Mouse (Mus musculus) heart, embryonic 11.5 days (tissue): ENCODE results near the gene Foxo4. TPM values are rescaled to one million over a fixed set of nuclear protein-coding genes. Genes with fewer than 3 reads are reported as not detected.

Source experiments
- ATAC-seq: fragments of 200-750 bp; cut with Nextera tagmentation; replicated peaks from 2 replicates; pipeline ENCODE4 v1.8.0; 2017; ENCODE audit warnings: moderate library complexity; ENCODE audit not compliant: insufficient number of reproducible peaks, low FRiP score, low TSS enrichment
- H3K27ac ChIP-seq: fragments of 300-500 bp; sonication (generic); 2 replicates; pipeline ENCODE4 v1.5.1; 2014; ENCODE audit warnings: mild to moderate bottlenecking, low read depth, low read length
- H3K27me3 ChIP-seq: fragments of 300-500 bp; sonication (generic); 2 replicates; pipeline ENCODE4 v1.6.1; 2014; ENCODE audit warnings: mild to moderate bottlenecking, low read length, mixed read lengths; ENCODE audit not compliant: control insufficient read depth, insufficient read depth
- H3K36me3 ChIP-seq: fragments of 300-500 bp; sonication (generic); 2 replicates; pipeline ENCODE4 v1.6.1; 2014; ENCODE audit warnings: mild to moderate bottlenecking, low read length, moderate library complexity, mixed read lengths; ENCODE audit not compliant: control insufficient read depth, insufficient read depth
- H3K4me1 ChIP-seq: fragments of 300-500 bp; sonication (generic); 2 replicates; pipeline ENCODE4 v1.6.1; 2014; ENCODE audit warnings: low read length; ENCODE audit not compliant: control insufficient read depth, insufficient read depth
- H3K4me2 ChIP-seq: fragments of 300-500 bp; sonication (generic); 2 replicates; pipeline ENCODE4 v1.6.1; 2014; ENCODE audit warnings: mild to moderate bottlenecking, moderate library complexity
- H3K4me3 ChIP-seq: fragments of 300-500 bp; sonication (generic); 2 replicates; pipeline ENCODE4 v1.5.1; 2014; ENCODE audit warnings: low read depth, low read length
- H3K9ac ChIP-seq: fragments of 300-500 bp; sonication (generic); 2 replicates; pipeline ENCODE4 v1.6.1; 2014; ENCODE audit warnings: mild to moderate bottlenecking, low read depth, low read length, moderate library complexity
- H3K9me3 ChIP-seq: fragments of 300-500 bp; sonication (generic); replicated peaks from 2 replicates; pipeline ENCODE4 v1.6.1; 2016; ENCODE audit warnings: low read length; ENCODE audit not compliant: control insufficient read depth
- WGBS: fragments of 180-500 bp; shearing (Covaris S2); extraction: QIAGEN DNeasy Blood & Tissue Kit; methylation state at CpG from one replicate; pipeline ENCODE4 v1.1.7; 2014; ENCODE audit not compliant: insufficient replicate concordance; 5-methylcytosine and 5-hydroxymethylcytosine counted together
- polyA plus RNA-seq: library from polyadenylated mRNA; unstranded; fragments of >200 nt; fragmentation: Nextera tagmentation; extraction: Ambion mirVana; gene quantifications from 2 replicates; pipeline ENCODE4 v1.2.1, GENCODE M21; 2014

The Foxo4 gene
- 2.8 and 2.9 TPM in 2 replicates for polyA plus RNA-seq

GRCm38 (mm10) chrX:101253952-101254729 is at the start of gene Foxo4:
Gene Foxo4, plus strand, starts transcription at chrX:101254528.
- Histone ChIP-seq H3K27ac (peak within 1 kb of the TSS; percentile 57; the same call in 1 of the 2 replicates), H3K4me1 (peaks cover 5% of the 10 kb centered on the region; the same call in 1 of the 2 replicates), H3K36me3 (no peaks in the 10 kb centered on the region), H3K27me3 (0 out of 2 replicates have a peak, but pooled peaks cover 3% of the 10 kb centered on the region), H3K9me3 (no peaks in the 10 kb centered on the region), H3K9ac (peak within 1 kb of the TSS; percentile 67), H3K4me3 (peak within 1 kb of the TSS; percentile 65), H3K4me2 (peak within 1 kb of the TSS; percentile 69)
- 12% methylated on average over 47 of the region's 47 CpGs for WGBS
- ATAC-seq = peak; percentile 82

GRCm38 (mm10) chrX:101221834-101222795 is 32.2 kb upstream of the Foxo4 start, which contains the start of gene Snx12:
Gene Snx12, minus strand, starts transcription at chrX:101222563.
- Histone ChIP-seq H3K9me3 (no peaks in the 10 kb centered on the region), H3K27me3 (no peaks in the 10 kb centered on the region; the same call in 1 of the 2 replicates), H3K36me3 (no peaks in the 10 kb centered on the region), H3K4me1 (no peaks in the 10 kb centered on the region), H3K9ac (peak within 1 kb of the TSS; percentile 72), H3K4me2 (peak within 1 kb of the TSS; percentile 68), H3K4me3 (peak within 1 kb of the TSS; percentile 58), H3K27ac (peak within 1 kb of the TSS; percentile 57)
- 18% methylated on average over 55 of the region's 55 CpGs for WGBS
- ATAC-seq = peak; percentile 91

- H3K9me3 ChIP-seq = no peaks in the 10 kb centered on the region
- H3K36me3 ChIP-seq = no peaks in the 10 kb centered on the region
- 0 out of 2 replicates have a peak, but pooled peaks have one; percentile 8 for ATAC-seq
- peak overlapping the region; percentile 34; the same call in 1 of the 2 replicates for H3K9ac ChIP-seq
- H3K27me3 ChIP-seq = no peaks in the 10 kb centered on the region; the same call in 1 of the 2 replicates
- peak overlapping the region; percentile 58 for H3K4me3 ChIP-seq
- H3K27ac ChIP-seq = no peak overlapping the region
- 33% methylated on average over 7 of the region's 7 CpGs for WGBS
- no peaks in the 10 kb centered on the region for H3K4me1 ChIP-seq
- peak overlapping the region; percentile 62 for H3K4me2 ChIP-seq
These were observed 31.5 kb upstream of the Foxo4 start for GRCm38 (mm10) chrX:101222796-101223162.

- no peak for ATAC-seq
- Histone ChIP-seq H3K4me2 (no peak overlapping the region), H3K36me3 (no peaks in the 10 kb centered on the region), H3K4me1 (no peaks in the 10 kb centered on the region), H3K9ac (no peak overlapping the region), H3K4me3 (no peak overlapping the region), H3K9me3 (no peaks in the 10 kb centered on the region), H3K27me3 (no peaks in the 10 kb centered on the region), H3K27ac (no peak overlapping the region)
- 32% methylated on average over 1 of the region's 1 CpGs for WGBS
These were observed 9.3 kb upstream of the Foxo4 start for GRCm38 (mm10) chrX:101245011-101245410.

GRCm38 (mm10) chrX:101254740-101255139 is 412 bp downstream of the Foxo4 start:
- Histone ChIP-seq H3K36me3 (no peaks in the 10 kb centered on the region), H3K4me2 (peak overlapping the region; percentile 69), H3K27ac (peak overlapping the region; percentile 57; the same call in 1 of the 2 replicates), H3K9ac (peak overlapping the region; percentile 67), H3K9me3 (no peaks in the 10 kb centered on the region), H3K4me1 (peaks cover 5% of the 10 kb centered on the region; the same call in 1 of the 2 replicates), H3K4me3 (peak overlapping the region; percentile 65), H3K27me3 (0 out of 2 replicates have a peak, but pooled peaks cover 3% of the 10 kb centered on the region)
- peak; percentile 16; the same call in 1 of the 2 replicates for ATAC-seq
- 19% methylated on average over 26 of the region's 26 CpGs for WGBS

- no peak overlapping the region for H3K9ac ChIP-seq
- H3K4me3 ChIP-seq = 0 out of 2 replicates have a peak overlapping the region, but pooled peaks have one; percentile 65
- peak overlapping the region; percentile 69 for H3K4me2 ChIP-seq
- no peak overlapping the region for H3K27ac ChIP-seq
- H3K9me3 ChIP-seq = no peaks in the 10 kb centered on the region
- no peaks in the 10 kb centered on the region for H3K36me3 ChIP-seq
- peaks cover 9% of the 10 kb centered on the region for H3K4me1 ChIP-seq
- 69% methylated on average over 13 of the region's 13 CpGs for WGBS
- H3K27me3 ChIP-seq = 0 out of 2 replicates have a peak, but pooled peaks cover 3% of the 10 kb centered on the region
- no peak for ATAC-seq
These were observed 2.3 kb downstream of the Foxo4 start for GRCm38 (mm10) chrX:101256603-101257002.

- WGBS = 19% methylated on average over 10 of the region's 13 CpGs
- no peak overlapping the region for H3K9ac ChIP-seq
- H3K36me3 ChIP-seq = no peaks in the 10 kb centered on the region
- H3K27me3 ChIP-seq = no peaks in the 10 kb centered on the region
- H3K4me2 ChIP-seq = no peak overlapping the region; the same call in 1 of the 2 replicates
- peak overlapping the region; percentile 74 for H3K27ac ChIP-seq
- peak; percentile 60 for ATAC-seq
- no peaks in the 10 kb centered on the region for H3K9me3 ChIP-seq
- no peak overlapping the region for H3K4me3 ChIP-seq
- peaks cover 9% of the 10 kb centered on the region for H3K4me1 ChIP-seq
These were observed 6.4 kb downstream of the Foxo4 start for GRCm38 (mm10) chrX:101260441-101261325.
